Comparison of ENCODE assay signal across 7 mouse cellular contexts in genomic region chr11:70844559-70845456, GRCm38 (mm10). TPM values are rescaled to one million over a fixed set of nuclear protein-coding genes. Genes with fewer than 3 reads are reported as not detected.
A peak's percentile ranks its signal among the peaks of the same experiment; 100 is the strongest.
DNase-seq lines count a peak whose midpoint lies in the region; ATAC-seq lines count a peak whose summit lies in the region.

TSS of gene Rabep1 (plus strand) at chr11:70844778.

- no peaks in the 10 kb centered on the region for H3K36me3 ChIP-seq in intestine, embryonic 16.5 days (ENCODE audit: control insufficient read depth, insufficient read depth, low read length)
- H3K36me3 ChIP-seq in midbrain, embryonic 11.5 days (ENCODE audit: control insufficient read depth, insufficient read depth, low read length), result no peaks in the 10 kb centered on the region

- H3K4me2 ChIP-seq in intestine, embryonic 16.5 days (ENCODE audit: low read depth, low read length), result peak within 1 kb of the TSS; percentile 72
- H3K4me2 ChIP-seq in midbrain, embryonic 11.5 days, result peak within 1 kb of the TSS; percentile 83

- DNase-seq in adrenal gland, adult 18-20 months (ENCODE audit: low spot score in 2 of 2), result peak; percentile 96
- DNase-seq in embryo, embryonic 11 days, result peak; percentile 97
- DNase-seq in gastrocnemius, postnatal 36 days, result peak; percentile 90 to 96
- DNase-seq in left cerebral cortex, postnatal 36 days (ENCODE audit: low spot score in 2 of 2), result peak; percentile 92 to 94
- DNase-seq in midbrain, embryonic 11.5 days (ENCODE audit: low spot score, missing footprints), result peak; percentile 99
- DNase-seq in skeletal muscle tissue, adult 2 months (ENCODE audit: low read depth, low spot score), result peak; percentile 92

- H3K4me3 ChIP-seq in intestine, embryonic 16.5 days (ENCODE audit: low read length), result peak within 1 kb of the TSS; percentile 86
- H3K4me3 ChIP-seq in midbrain, embryonic 11.5 days (ENCODE audit: low read depth, low read length), result peak within 1 kb of the TSS; percentile 86

- ATAC-seq in intestine, embryonic 16.5 days, result peak; percentile 90
- peak; percentile 96 for ATAC-seq in midbrain, embryonic 11.5 days (ENCODE audit: low FRiP score)

- no peaks in the 10 kb centered on the region for H3K9me3 ChIP-seq in intestine, embryonic 16.5 days (ENCODE audit: control insufficient read depth, low read length)
- no peaks in the 10 kb centered on the region for H3K9me3 ChIP-seq in midbrain, embryonic 11.5 days (ENCODE audit: control insufficient read depth, low read length)

- intact Hi-C loops in gastrocnemius, postnatal 36 days (cut with DNase I), result no loop called here
- intact Hi-C loops in left cerebral cortex, postnatal 36 days (cut with DNase I), result no loop called here

- peak within 1 kb of the TSS; percentile 91 for H3K9ac ChIP-seq in intestine, embryonic 16.5 days (ENCODE audit: low read depth, low read length)
- H3K9ac ChIP-seq in midbrain, embryonic 11.5 days (ENCODE audit: low read length), result peak within 1 kb of the TSS; percentile 92

- H3K27ac ChIP-seq in intestine, embryonic 16.5 days (ENCODE audit: low read length), result peak within 1 kb of the TSS; percentile 89
- H3K27ac ChIP-seq in midbrain, embryonic 11.5 days (ENCODE audit: low read depth, low read length), result peak within 1 kb of the TSS; percentile 26; the same call in 1 of the 2 replicates

- H3K27me3 ChIP-seq in intestine, embryonic 16.5 days (replicated peaks; ENCODE audit: control insufficient read depth, insufficient read depth, low read length), result no peaks in the 10 kb centered on the region
- no peaks in the 10 kb centered on the region for H3K27me3 ChIP-seq in midbrain, embryonic 11.5 days (ENCODE audit: control insufficient read depth, insufficient read depth, low read length)

- H3K4me1 ChIP-seq in intestine, embryonic 16.5 days (ENCODE audit: control insufficient read depth, insufficient read depth, low read length), result peaks cover 12% of the 10 kb centered on the region
- H3K4me1 ChIP-seq in midbrain, embryonic 11.5 days (ENCODE audit: control insufficient read depth, insufficient read depth, low read length), result peaks cover 17% of the 10 kb centered on the region

- under 1% methylated on average over 76 of the region's 88 CpGs for WGBS in intestine, embryonic 16.5 days
- WGBS in midbrain, embryonic 11.5 days, result 1% methylated on average over 77 of the region's 88 CpGs

RNA-seq across cellular contexts. Expression of gene Rabep1, which starts in this region (rescaled TPM):
- 100 to 1,000 TPM; 125 to 136 TPM for total RNA-seq in adrenal gland, adult 18-20 months (2021)
- total RNA-seq in gastrocnemius, postnatal 36 days (2021), result 10 to 100 TPM; 27.0 to 31.3 TPM
- 55.8 and 60.7 TPM in 2 replicates for polyA plus RNA-seq in intestine, embryonic 16.5 days (2015; fragmentation: Nextera tagmentation; extraction: Ambion mirVana)
- 100 to 1,000 TPM; 124 to 125 TPM for total RNA-seq in left cerebral cortex, postnatal 36 days (2021)
- polyA plus RNA-seq in midbrain, embryonic 11.5 days (2014; fragmentation: Nextera tagmentation; extraction: Ambion mirVana), result 41.7 and 44.2 TPM in 2 replicates

Comparison
In these comparisons a context has a peak if more than half of its experiments do, and no peak if none do; other contexts are left out.
1. Peak in every context shown above with its lines: DNase-seq, ATAC-seq, H3K4me3 ChIP-seq and H3K27ac ChIP-seq.